Mouse (Mus musculus): Measurements from ENCODE around the gene Meis3.

DNA sequence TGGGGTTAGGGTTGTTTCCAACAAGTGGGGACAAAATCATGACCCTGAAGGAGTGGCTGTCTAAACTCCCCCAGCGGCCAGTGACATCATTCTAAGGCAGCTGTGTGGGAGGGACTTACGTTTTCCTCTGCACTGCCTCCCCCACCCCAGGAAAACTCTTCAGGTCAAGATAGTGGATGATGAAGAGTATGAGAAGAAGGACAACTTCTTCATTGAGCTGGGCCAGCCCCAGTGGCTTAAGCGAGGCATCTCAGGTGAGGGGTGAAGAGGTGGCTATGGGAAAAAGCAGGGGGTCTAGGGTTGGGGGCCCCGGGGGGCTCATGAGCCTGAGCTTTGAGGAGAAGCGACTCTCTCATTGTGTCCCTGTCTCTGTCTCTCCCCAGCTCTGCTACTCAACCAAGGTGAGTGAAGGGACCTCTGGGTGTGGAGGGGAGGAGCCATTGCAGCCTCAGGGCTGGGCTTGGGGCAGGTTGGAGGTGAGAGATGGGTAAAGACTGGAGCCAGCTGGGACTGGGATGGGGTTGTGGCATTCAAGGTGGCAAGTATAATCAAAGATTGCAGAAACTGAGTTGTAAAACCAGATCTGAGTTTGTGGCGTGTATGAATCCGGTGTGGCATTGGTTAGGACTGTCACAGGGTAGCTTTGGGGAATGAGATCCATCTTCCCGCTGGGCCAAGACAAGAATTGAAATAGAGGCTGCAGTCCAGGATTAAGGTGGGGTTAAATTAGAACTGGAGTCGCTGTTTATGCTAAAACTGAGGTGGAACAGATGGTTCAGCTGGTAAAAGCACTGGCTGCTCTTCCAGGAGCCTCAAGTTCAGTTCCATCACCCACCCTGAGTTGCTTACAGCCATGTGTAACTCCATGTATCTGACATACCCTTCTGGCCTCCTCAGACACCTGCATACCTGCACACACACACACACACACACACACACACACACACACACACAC is 24.4 kb upstream of the Meis3 start:
- TF ChIP-seq CTCF (conservative IDR thresholded peaks at IDR 0.05; ENCODE audit: insufficient read depth, insufficient read length, low read depth, low read length): no peak
- TF ChIP-seq POLR2A (IDR thresholded peaks at IDR 0.05; ENCODE audit: low read depth, low read length): no peak

Data from kidney, adult 2 months (tissue).